In the genomic region with DNA sequence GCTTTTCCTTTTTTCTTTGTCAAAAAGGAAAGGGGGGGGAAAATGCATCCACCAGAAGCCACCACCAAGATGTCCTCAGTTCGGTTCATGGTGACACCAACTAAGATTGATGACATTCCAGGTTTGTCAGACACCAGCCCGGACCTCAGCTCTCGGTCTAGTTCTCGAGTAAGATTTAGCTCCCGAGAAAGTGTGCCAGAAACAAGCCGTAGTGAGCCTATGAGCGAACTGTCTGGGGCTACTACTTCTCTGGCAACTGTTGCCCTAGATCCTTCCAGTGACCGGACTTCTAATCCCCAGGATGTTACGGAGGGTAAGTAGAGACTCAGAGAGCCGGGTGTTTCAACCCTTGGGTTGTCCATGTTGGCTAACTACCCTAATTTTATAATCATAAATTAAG, we compare ENCODE assay signal across 8 mouse cellular contexts. TPM values are rescaled to one million over a fixed set of nuclear protein-coding genes. Genes with fewer than 3 reads are reported as not detected.
DNase-seq lines count a peak whose midpoint lies in the region; ATAC-seq and TF ChIP-seq lines count a peak whose summit lies in the region.

No protein-coding gene starts in this region.

- peak overlapping the region; percentile 100 for H3K4me3 ChIP-seq in testis, adult 2 months (ENCODE audit: control insufficient read depth, low read depth, low read length)
- H3K4me3 ChIP-seq in heart, embryonic 13.5 days: peak overlapping the region; percentile 83
- peak overlapping the region; percentile 74 for H3K4me3 ChIP-seq in limb, embryonic 12.5 days (replicated peaks)
- H3K4me3 ChIP-seq in neural tube, embryonic 15.5 days (replicated peaks): peak overlapping the region; percentile 92

- TF ChIP-seq CTCF in testis, adult 2 months (IDR thresholded peaks at IDR 0.05; ENCODE audit: control insufficient read depth, insufficient read depth, insufficient replicate concordance, low read depth, low read length): no peak

- peak overlapping the region; percentile 80 for H3K4me2 ChIP-seq in heart, embryonic 13.5 days
- H3K4me2 ChIP-seq in limb, embryonic 12.5 days: peak overlapping the region; percentile 93
- peak overlapping the region; percentile 87 for H3K4me2 ChIP-seq in neural tube, embryonic 15.5 days

- peak overlapping the region; percentile 90 for H3K9ac ChIP-seq in heart, embryonic 13.5 days
- no peak overlapping the region for H3K9ac ChIP-seq in limb, embryonic 12.5 days (replicated peaks)
- peak overlapping the region; percentile 81 for H3K9ac ChIP-seq in neural tube, embryonic 15.5 days (replicated peaks)

- H3K27me3 ChIP-seq in testis, adult 2 months (ENCODE audit: control insufficient read depth, insufficient read depth, low read length): no peaks in the 10 kb centered on the region
- no peaks in the 10 kb centered on the region for H3K27me3 ChIP-seq in heart, embryonic 13.5 days (replicated peaks)
- H3K27me3 ChIP-seq in limb, embryonic 12.5 days: no peaks in the 10 kb centered on the region
- no peaks in the 10 kb centered on the region for H3K27me3 ChIP-seq in neural tube, embryonic 15.5 days (replicated peaks)

- WGBS in heart, embryonic 13.5 days: 30% methylated on average over 10 of the region's 10 CpGs
- 47% methylated on average over 10 of the region's 10 CpGs for WGBS in limb, embryonic 12.5 days
- WGBS in neural tube, embryonic 15.5 days: 21% methylated on average over 10 of the region's 10 CpGs

- no peak for TF ChIP-seq POLR2A in testis, adult 2 months (IDR thresholded peaks at IDR 0.05; ENCODE audit: control insufficient read depth, low read depth, low read length)

- H3K9me3 ChIP-seq in heart, embryonic 13.5 days: no peaks in the 10 kb centered on the region
- H3K9me3 ChIP-seq in limb, embryonic 12.5 days: no peaks in the 10 kb centered on the region
- no peaks in the 10 kb centered on the region for H3K9me3 ChIP-seq in neural tube, embryonic 15.5 days (replicated peaks)

- no peak for DNase-seq in testis, postnatal 14 days (ENCODE audit: low spot score)
- peak; percentile 25 for DNase-seq in embryo, embryonic 11 days
- no peak for DNase-seq in right cerebral cortex, postnatal 10 days (ENCODE audit: low spot score in 2 of 2)
- DNase-seq in ovary, adult 18-20 months (ENCODE audit: low spot score): no peak

- peaks cover 9% of the 10 kb centered on the region for H3K4me1 ChIP-seq in testis, adult 2 months (ENCODE audit: control insufficient read depth, insufficient read depth, low read length)
- H3K4me1 ChIP-seq in heart, embryonic 13.5 days: peaks cover 62% of the 10 kb centered on the region
- H3K4me1 ChIP-seq in limb, embryonic 12.5 days (replicated peaks): peaks cover 20% of the 10 kb centered on the region
- peaks cover 57% of the 10 kb centered on the region for H3K4me1 ChIP-seq in neural tube, embryonic 15.5 days

- ATAC-seq in heart, embryonic 13.5 days (ENCODE audit: extremely low read depth, insufficient number of reproducible peaks, low FRiP score, low TSS enrichment): no peak
- no peak for ATAC-seq in limb, embryonic 12.5 days (ENCODE audit: insufficient number of reproducible peaks, insufficient read depth, low FRiP score, low TSS enrichment, low read depth)
- ATAC-seq in neural tube, embryonic 15.5 days (ENCODE audit: low FRiP score): no peak

- H3K27ac ChIP-seq in testis, adult 2 months (ENCODE audit: control insufficient read depth, insufficient read depth, low read depth, low read length): peak overlapping the region; percentile 97
- H3K27ac ChIP-seq in heart, embryonic 13.5 days (replicated peaks): peak overlapping the region; percentile 95
- H3K27ac ChIP-seq in limb, embryonic 12.5 days: no peak overlapping the region
- no peak overlapping the region; the same call in 1 of the 2 replicates for H3K27ac ChIP-seq in neural tube, embryonic 15.5 days (replicated peaks)

- H3K36me3 ChIP-seq in testis, adult 2 months (ENCODE audit: control insufficient read depth, insufficient read depth, low read length): peaks cover 2% of the 10 kb centered on the region
- H3K36me3 ChIP-seq in heart, embryonic 13.5 days: 0 out of 2 replicates have a peak, but pooled peaks cover 3% of the 10 kb centered on the region
- no peaks in the 10 kb centered on the region for H3K36me3 ChIP-seq in limb, embryonic 12.5 days
- H3K36me3 ChIP-seq in neural tube, embryonic 15.5 days: no peaks in the 10 kb centered on the region

RNA-seq across cellular contexts. Expression of a gene that starts 0.7 kb away (rescaled TPM):
- not detected in 2 replicates for polyA plus RNA-seq in testis, adult 2 months (2012; rRNA removed)
- polyA plus RNA-seq in heart, embryonic 13.5 days (2015; fragmentation: Nextera tagmentation; extraction: Ambion mirVana): not detected in 2 replicates
- polyA plus RNA-seq in limb, embryonic 12.5 days (2016; fragmentation: Nextera tagmentation; extraction: Ambion mirVana): not detected in 2 replicates
- polyA plus RNA-seq in neural tube, embryonic 15.5 days (2015; fragmentation: Nextera tagmentation; extraction: Ambion mirVana): not detected in 2 replicates

RNA-seq across cellular contexts. Expression of a gene that starts 1.2 kb away (rescaled TPM):
- polyA plus RNA-seq in testis, adult 2 months (2012; rRNA removed): 28.8 and 34.1 TPM in 2 replicates
- polyA plus RNA-seq in heart, embryonic 13.5 days (2015; fragmentation: Nextera tagmentation; extraction: Ambion mirVana): 8.4 and 9.5 TPM in 2 replicates
- 10.6 and 11.4 TPM in 2 replicates for polyA plus RNA-seq in limb, embryonic 12.5 days (2016; fragmentation: Nextera tagmentation; extraction: Ambion mirVana)
- 15.1 and 15.2 TPM in 2 replicates for polyA plus RNA-seq in neural tube, embryonic 15.5 days (2015; fragmentation: Nextera tagmentation; extraction: Ambion mirVana)

RNA-seq across cellular contexts. Expression of a gene that starts 5.1 kb away (rescaled TPM):
- 108 and 121 TPM in 2 replicates for polyA plus RNA-seq in testis, adult 2 months (2012; rRNA removed)
- 155 and 186 TPM in 2 replicates for polyA plus RNA-seq in heart, embryonic 13.5 days (2015; fragmentation: Nextera tagmentation; extraction: Ambion mirVana)
- polyA plus RNA-seq in limb, embryonic 12.5 days (2016; fragmentation: Nextera tagmentation; extraction: Ambion mirVana): 170 and 181 TPM in 2 replicates
- 205 and 216 TPM in 2 replicates for polyA plus RNA-seq in neural tube, embryonic 15.5 days (2015; fragmentation: Nextera tagmentation; extraction: Ambion mirVana)

RNA-seq across cellular contexts. Expression of a gene that starts 7.7 kb away (rescaled TPM):
- polyA plus RNA-seq in testis, adult 2 months (2012; rRNA removed): 22.6 and 23.7 TPM in 2 replicates
- 0.04 and 0.05 TPM in 2 replicates for polyA plus RNA-seq in heart, embryonic 13.5 days (2015; fragmentation: Nextera tagmentation; extraction: Ambion mirVana)
- 0.10 TPM in 2 replicates for polyA plus RNA-seq in limb, embryonic 12.5 days (2016; fragmentation: Nextera tagmentation; extraction: Ambion mirVana)
- not detected in 2 replicates for polyA plus RNA-seq in neural tube, embryonic 15.5 days (2015; fragmentation: Nextera tagmentation; extraction: Ambion mirVana)

RNA-seq across cellular contexts. Expression of a gene that starts 27.5 kb away (rescaled TPM):
- 74.6 and 88.6 TPM in 2 replicates for polyA plus RNA-seq in testis, adult 2 months (2012; rRNA removed)
- 13.6 and 14.5 TPM in 2 replicates for polyA plus RNA-seq in heart, embryonic 13.5 days (2015; fragmentation: Nextera tagmentation; extraction: Ambion mirVana)
- 12.9 and 14.0 TPM in 2 replicates for polyA plus RNA-seq in limb, embryonic 12.5 days (2016; fragmentation: Nextera tagmentation; extraction: Ambion mirVana)
- 26.7 and 27.8 TPM in 2 replicates for polyA plus RNA-seq in neural tube, embryonic 15.5 days (2015; fragmentation: Nextera tagmentation; extraction: Ambion mirVana)

Comparison
In these comparisons a context has a peak if more than half of its experiments do, and no peak if none do; other contexts are left out.
1. H3K27ac ChIP-seq: peak in testis, adult 2 months (single experiment) and heart, embryonic 13.5 days (single experiment); none in limb, embryonic 12.5 days (single experiment) and neural tube, embryonic 15.5 days (single experiment).
2. Peak in every context shown above with its lines, with median percentiles within 50 percentile points of each other: H3K4me3 ChIP-seq and H3K4me2 ChIP-seq.